Mouse (Mus musculus) urinary bladder, postnatal 4 days (tissue): ENCODE measurements at regions not wholly inside any gene's neighbourhood (a gene's known extent, or its start where the extent isn't known, plus 50 kb on each side); places are given as distances from the start of the nearest gene placed in this dataset.

Source experiments
- DNase-seq, 2 experiments: peaks; one replicate each; pipeline ENCODE4 v3.0.0; 2021 to 2022; ENCODE audit warnings: low spot score in 2 of 2

DNA sequence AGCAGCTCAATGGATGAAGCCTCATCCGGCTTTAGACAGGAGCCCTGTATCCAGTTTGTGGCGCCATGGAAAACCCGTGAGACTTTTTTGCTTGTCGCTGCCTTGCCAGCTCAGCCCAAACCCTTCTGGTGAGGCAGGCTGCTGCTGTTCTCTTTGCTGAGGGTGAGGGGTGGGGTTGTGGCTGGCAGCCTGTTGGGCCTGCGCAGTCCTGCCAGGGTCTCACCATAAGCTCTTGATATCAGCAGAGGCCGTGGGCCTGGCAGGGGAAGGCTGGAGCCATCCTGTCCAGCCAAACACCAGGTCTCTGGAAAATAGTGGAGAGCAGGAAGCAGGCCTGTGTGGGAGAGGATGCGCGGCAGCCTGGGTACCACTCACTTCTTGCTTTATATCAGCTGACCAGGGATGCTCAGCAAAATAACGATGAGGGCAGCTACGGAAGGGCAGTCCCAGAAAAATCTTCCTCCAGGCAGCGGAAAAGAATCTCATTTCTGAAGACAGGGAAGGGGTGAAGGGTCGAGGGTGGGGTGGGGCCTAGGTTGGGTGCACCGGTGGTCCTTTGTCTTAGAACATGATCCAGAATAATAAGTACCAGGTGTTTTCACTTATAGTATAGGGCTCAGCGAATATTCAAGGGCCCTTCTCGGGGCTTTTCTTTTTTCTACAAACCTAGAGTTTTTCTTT lies 73.4 kb upstream of the Medag start:
- DNase-seq, result no peak

GRCm38 (mm10) chr5:149338697-149339078 lies 72.9 kb upstream of the Medag start:
- DNase-seq, result no peak

GRCm38 (mm10) chr5:149340361-149340760 lies 71.2 kb upstream of the Medag start:
- DNase-seq, result no peak

DNA sequence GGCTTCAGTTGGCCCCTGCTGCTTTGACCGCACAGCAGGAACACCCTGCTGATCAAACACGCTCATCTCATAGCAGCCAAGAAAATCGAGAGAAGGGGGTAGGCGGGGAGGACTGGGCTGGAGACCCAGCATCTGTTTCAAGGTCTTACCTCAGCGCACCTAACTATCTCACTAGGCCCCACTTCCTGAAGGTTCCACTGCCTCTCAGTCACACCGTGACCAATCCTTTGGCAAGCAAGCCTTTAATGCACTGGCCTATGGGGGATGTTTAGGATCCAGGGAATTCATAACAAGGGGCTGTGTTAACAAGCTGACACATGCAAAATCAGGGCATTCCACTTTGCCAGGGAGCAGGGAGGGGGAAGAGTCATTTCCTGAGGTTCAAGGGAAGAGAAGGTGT lies 70.1 kb upstream of the Medag start:
- no peak for DNase-seq

GRCm38 (mm10) chr5:149343610-149344527 lies 67.7 kb upstream of the Medag start:
- DNase-seq, result no peak

DNA sequence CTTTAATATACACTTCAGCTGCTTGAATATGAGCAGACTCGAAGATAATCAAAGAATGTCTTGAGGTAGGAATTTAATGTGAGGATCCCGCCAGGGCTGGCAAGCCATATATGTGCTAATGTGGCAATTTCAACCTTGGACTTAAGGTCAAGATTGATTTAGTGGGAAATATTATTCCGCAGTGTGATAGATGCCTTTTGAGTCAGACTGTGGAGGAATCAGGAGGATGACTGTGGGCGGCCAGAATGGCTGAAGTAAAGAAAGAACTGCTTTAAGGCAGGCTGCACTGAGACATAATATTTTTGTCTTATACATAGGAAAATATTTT lies 67.1 kb upstream of the Medag start:
- no peak for DNase-seq

- no peak for DNase-seq
These were observed 66.4 kb upstream of the Medag start for GRCm38 (mm10) chr5:149345161-149345560.

- DNase-seq, result no peak
These were observed 61.9 kb upstream of the Medag start for GRCm38 (mm10) chr5:149349685-149350084.

- DNase-seq, result peak; percentile 39 to 69
These were observed 58.4 kb upstream of the Medag start for GRCm38 (mm10) chr5:149353039-149353655.

GRCm38 (mm10) chr5:149354448-149355115 lies 57.0 kb upstream of the Medag start:
- DNase-seq, result no peak

DNA sequence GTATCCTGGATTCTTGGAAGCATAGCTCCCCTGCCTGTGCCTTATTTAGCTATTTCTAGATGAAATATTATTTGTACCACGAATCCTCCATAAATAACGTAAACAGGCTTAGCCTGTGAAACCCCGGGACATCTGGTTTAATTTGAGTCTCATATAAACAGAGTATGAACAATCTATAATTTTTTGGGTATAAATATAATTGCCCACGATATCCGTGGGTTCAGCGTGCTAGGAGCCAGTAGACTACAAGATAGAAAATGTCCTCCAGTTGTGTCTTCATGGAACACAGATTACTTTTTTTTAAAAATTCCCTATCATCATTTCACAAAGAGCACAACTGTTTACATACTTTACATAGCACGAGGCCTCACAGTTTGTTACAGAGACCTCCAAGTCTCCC lies 56.4 kb upstream of the Medag start:
- no peak for DNase-seq

- no peak for DNase-seq
These were observed 54.6 kb upstream of the Medag start for GRCm38 (mm10) chr5:149356970-149357369.
